Mouse (Mus musculus) left cerebral cortex, adult 11 months (tissue): Measurements from ENCODE around the gene Wdr81.
A peak's percentile ranks its signal among the peaks of the same experiment; 100 is the strongest.
"Not testable (repeated sequence)": the region's sequence is repeated elsewhere in the genome, so short reads cannot be mapped to it uniquely, and the experiment has no call there.

ENCODE experiments used
- DNase-seq: peaks from one replicate; pipeline ENCODE4 v3.0.0; 2022; ENCODE audit warnings: low spot score

Gene Wdr81

GRCm38 (mm10) chr11:75460844-75461742 lies 6.6 kb upstream of the Wdr81 start, which contains the start of gene Tlcd2:
Gene Tlcd2 (plus strand): TSS chr11:75461715.
- DNase-seq = peak; percentile 100

GRCm38 (mm10) chr11:75460103-75460843 lies 5.8 kb upstream of the Wdr81 start:
- peak; percentile 88 for DNase-seq

- DNase-seq = no peak
These were observed 5.2 kb upstream of the Wdr81 start for GRCm38 (mm10) chr11:75459751-75460102.

- DNase-seq = no peak
These were observed 4.7 kb upstream of the Wdr81 start for GRCm38 (mm10) chr11:75459141-75459711.

- no peak for DNase-seq
These were observed 4.1 kb upstream of the Wdr81 start for GRCm38 (mm10) chr11:75458628-75459041.

GRCm38 (mm10) chr11:75458169-75458568 lies 3.7 kb upstream of the Wdr81 start:
- no peak for DNase-seq

GRCm38 (mm10) chr11:75456440-75456871 lies 1.9 kb upstream of the Wdr81 start:
- no peak for DNase-seq

GRCm38 (mm10) chr11:75455971-75456370 lies 1.5 kb upstream of the Wdr81 start:
- not testable (repeated sequence) for DNase-seq

GRCm38 (mm10) chr11:75455041-75455736 lies 672 bp upstream of the Wdr81 start:
- no peak for DNase-seq

- DNase-seq = no peak
These were observed 1.5 kb downstream of the Wdr81 start for GRCm38 (mm10) chr11:75452812-75453557.

GRCm38 (mm10) chr11:75452081-75452480 lies 2.4 kb downstream of the Wdr81 start:
- no peak for DNase-seq

GRCm38 (mm10) chr11:75450936-75451335 lies 3.6 kb downstream of the Wdr81 start:
- DNase-seq = no peak

GRCm38 (mm10) chr11:75450304-75450908 lies 4.1 kb downstream of the Wdr81 start:
- DNase-seq = no peak

- no peak for DNase-seq
These were observed 4.8 kb downstream of the Wdr81 start for GRCm38 (mm10) chr11:75449695-75450094.

GRCm38 (mm10) chr11:75448575-75448974 lies 5.9 kb downstream of the Wdr81 start:
- no peak for DNase-seq

- no peak for DNase-seq
These were observed 10.8 kb downstream of the Wdr81 start for GRCm38 (mm10) chr11:75443711-75444110.

- no peak for DNase-seq
These were observed 12.9 kb downstream of the Wdr81 start for GRCm38 (mm10) chr11:75441601-75442000.

GRCm38 (mm10) chr11:75441034-75441433 lies 13.5 kb downstream of the Wdr81 start:
- no peak for DNase-seq

GRCm38 (mm10) chr11:75439951-75440350 lies 14.6 kb downstream of the Wdr81 start:
- no peak for DNase-seq

- DNase-seq = no peak
These were observed 15.2 kb downstream of the Wdr81 start, which contains the start of gene Serpinf2 for GRCm38 (mm10) chr11:75439363-75439762. Gene Serpinf2 (minus strand): TSS chr11:75439591.

GRCm38 (mm10) chr11:75438804-75439203 lies 15.7 kb downstream of the Wdr81 start:
- no peak for DNase-seq
